Mouse (Mus musculus) lung, adult 2 months (tissue): ENCODE results near the gene Adamts10.

Experiments used
- CTCF ChIP-seq: fragments of 200-500 bp; IDR thresholded peaks from 2 replicates; pipeline ENCODE4 v1.5.1; 2011; ENCODE audit warnings: mild to moderate bottlenecking, low read length, control low read depth; ENCODE audit not compliant: insufficient read depth
- POLR2A ChIP-seq: fragments of 200-500 bp; IDR thresholded peaks from 2 replicates; pipeline ENCODE4 v1.6.1; 2011; ENCODE audit warnings: low read depth, mild to moderate bottlenecking, control low read depth, low read length, borderline replicate concordance; ENCODE audit errors: extremely low read depth

- TF ChIP-seq CTCF (no peak), POLR2A (no peak)
These were observed 13.8 kb upstream of the Adamts10 start for GRCm38 (mm10) chr17:33510172-33510571.
